Mouse (Mus musculus) adrenal gland, adult 10 weeks (tissue): ENCODE data around the gene Otulinl. TPM values are rescaled to one million over a fixed set of nuclear protein-coding genes. Genes with fewer than 3 reads are reported as not detected.

Experiments used
- polyA plus RNA-seq: library from polyadenylated mRNA; stranded (reverse); fragments of 350-450 nt; fragmentation: Illumina TruSeq; extraction: RNeasy Lipid Tissue Mini Kit (QIAGEN cat#74804); gene quantifications from one replicate; pipeline ENCODE4 v1.2.3, GENCODE M21; 2014; ENCODE audit warnings: low read depth, low replicate concordance

The Otulinl gene
- 6.7 TPM for polyA plus RNA-seq

DNA sequence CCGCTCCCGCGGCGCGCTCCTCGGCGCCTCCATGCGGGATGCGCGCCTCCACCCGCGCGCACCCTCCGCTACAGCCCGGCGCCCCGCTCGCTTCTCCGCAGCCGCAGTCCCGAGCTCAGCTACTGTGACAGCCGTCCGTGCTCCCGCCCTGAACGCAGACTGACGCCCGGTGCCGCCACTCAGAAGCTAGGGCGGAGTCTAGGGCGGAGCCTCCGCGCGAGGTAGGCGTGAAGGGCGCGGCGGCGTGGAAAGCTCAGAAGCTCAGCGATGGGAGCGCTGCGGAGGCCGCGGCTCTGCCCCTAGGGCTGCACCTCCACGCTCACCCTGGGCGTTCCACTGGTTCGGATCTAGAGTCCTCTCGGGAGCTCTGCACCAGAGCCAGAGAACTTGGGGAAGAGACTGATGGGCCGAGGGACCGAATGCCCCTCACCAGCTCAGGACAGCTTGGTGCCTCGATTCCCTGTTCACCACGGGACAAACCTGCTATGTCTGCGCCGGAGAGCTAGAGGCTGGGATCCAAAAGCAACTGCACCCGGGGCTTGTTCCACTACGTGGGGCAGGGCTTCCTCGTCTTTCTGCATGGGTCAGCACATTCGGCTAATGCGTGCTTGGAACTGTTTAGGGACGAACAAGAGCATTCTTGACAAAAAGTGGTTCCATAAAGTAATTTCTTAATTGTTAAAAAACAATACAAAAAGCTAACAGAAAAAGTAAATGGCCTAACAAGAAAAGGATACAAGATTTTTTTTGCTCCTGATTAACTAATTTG lies at the start of gene Otulinl:
Otulinl (minus strand) TSS at position 161 of the 769 bp plus-strand sequence.

DNA sequence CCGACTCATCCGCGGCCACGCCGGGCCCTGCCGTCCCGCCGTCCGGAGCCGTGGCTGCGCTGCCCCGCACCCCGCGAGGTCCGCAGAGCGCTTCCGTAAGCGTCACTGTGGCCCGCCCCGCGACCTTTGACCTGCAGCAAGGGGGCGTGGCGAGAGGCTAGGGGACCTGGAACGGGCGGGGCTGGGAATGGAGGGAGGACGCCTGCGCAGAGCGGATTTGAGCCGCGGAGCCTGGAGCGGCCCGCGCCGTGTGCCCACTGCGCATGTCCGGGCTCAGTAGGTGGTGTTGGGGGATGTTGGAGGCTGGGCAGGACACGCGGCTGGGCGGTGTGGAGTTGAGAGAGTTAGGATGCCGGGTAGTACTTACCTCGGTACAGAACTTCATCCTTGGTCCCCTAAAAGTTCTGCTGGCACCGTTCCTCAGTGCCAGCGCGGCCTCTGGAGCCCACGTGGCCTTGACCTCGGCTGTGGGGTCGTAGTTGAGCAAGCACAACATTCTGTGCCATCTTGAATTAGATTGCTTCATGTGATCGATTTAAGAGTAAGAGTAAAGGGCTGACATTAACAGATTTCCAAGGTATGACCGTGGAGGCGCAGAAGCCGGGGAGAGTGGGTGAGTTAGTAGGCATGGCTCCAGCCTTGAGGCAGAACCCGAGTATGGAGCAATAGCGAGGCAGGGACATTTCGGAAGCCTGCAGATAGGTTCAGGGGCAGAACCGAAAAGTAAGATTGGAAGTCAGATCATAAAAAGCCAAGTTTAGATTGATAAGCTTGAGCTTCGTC lies 50.6 kb downstream of the Otulinl start, which contains the start of gene Otulin:
Otulin (minus strand) TSS at position 93 of the 783 bp plus-strand sequence.

Other genes with a start within 250 kb of the Otulinl start
- 49.3 TPM for gene Ank, start 214.9 kb downstream of the Otulinl start, polyA plus RNA-seq
- gene Otulin, start 50.9 kb downstream of the Otulinl start, polyA plus RNA-seq: 20.3 TPM